Mouse (Mus musculus) brain, adult 2 months (tissue): ENCODE data around the gene Abo.
"Not testable (repeated sequence)": the region's sequence is repeated elsewhere in the genome, so short reads cannot be mapped to it uniquely, and the experiment has no call there.

ENCODE experiments used
- DNase-seq: peaks from one replicate; pipeline ENCODE4 v3.0.0; 2011; ENCODE audit warnings: low read depth, low spot score

Abo gene

GRCm38 (mm10) chr2:26864879-26865278, at the start of gene Abo:
TSS of gene Abo (minus strand) at chr2:26864979.
- DNase-seq: no peak

- DNase-seq: no peak
Measured at GRCm38 (mm10) chr2:26914148-26914941, 49.6 kb upstream of the Abo start.

- DNase-seq: no peak
Measured at GRCm38 (mm10) chr2:26913416-26914147, 48.8 kb upstream of the Abo start.

GRCm38 (mm10) chr2:26912253-26912770, 47.5 kb upstream of the Abo start:
- no peak for DNase-seq

- DNase-seq: peak; percentile 55
Measured at GRCm38 (mm10) chr2:26910994-26911765, 46.4 kb upstream of the Abo start.

GRCm38 (mm10) chr2:26910124-26910993, 45.6 kb upstream of the Abo start, which contains the start of the genes Med22 and Rpl7a:
TSS of gene Med22 (minus strand) at chr2:26910677.
TSS of gene Rpl7a (plus strand) at chr2:26910764.
- peak; percentile 99 for DNase-seq

GRCm38 (mm10) chr2:26909387-26909784, 44.6 kb upstream of the Abo start:
- no peak for DNase-seq

GRCm38 (mm10) chr2:26908710-26909386, 44.1 kb upstream of the Abo start:
- no peak for DNase-seq

- peak; percentile 57 for DNase-seq
Measured at GRCm38 (mm10) chr2:26907109-26907508, 42.3 kb upstream of the Abo start.

- no peak for DNase-seq
Measured at GRCm38 (mm10) chr2:26906431-26906830, 41.7 kb upstream of the Abo start.

GRCm38 (mm10) chr2:26905936-26906335, 41.2 kb upstream of the Abo start:
- no peak for DNase-seq

- DNase-seq: no peak
Measured at GRCm38 (mm10) chr2:26903311-26903710, 38.5 kb upstream of the Abo start.

GRCm38 (mm10) chr2:26902467-26903220, 37.9 kb upstream of the Abo start, which contains the start of gene Surf6:
TSS of gene Surf6 (minus strand) at chr2:26902879.
- DNase-seq: peak; percentile 99

- no peak for DNase-seq
Measured at GRCm38 (mm10) chr2:26901834-26902400, 37.1 kb upstream of the Abo start.

- DNase-seq: no peak
Measured at GRCm38 (mm10) chr2:26900731-26901130, 36.0 kb upstream of the Abo start.

GRCm38 (mm10) chr2:26895898-26896297, 31.1 kb upstream of the Abo start:
- no peak for DNase-seq

GRCm38 (mm10) chr2:26886170-26886569, 21.4 kb upstream of the Abo start:
- not testable (repeated sequence) for DNase-seq

GRCm38 (mm10) chr2:26885541-26885940, 20.8 kb upstream of the Abo start:
- not testable (repeated sequence) for DNase-seq

- no peak for DNase-seq
Measured at GRCm38 (mm10) chr2:26878571-26878970, 13.8 kb upstream of the Abo start.
